Mouse (Mus musculus): ENCODE data around the gene Nceh1.

- no peak for TF ChIP-seq TCF12 (IDR thresholded peaks at IDR 0.05; ENCODE audit: insufficient read depth, poor library complexity, severe bottlenecking)
- TF ChIP-seq MYOD1 (IDR thresholded peaks at IDR 0.05; ENCODE audit: control insufficient read depth in 1 of 3, insufficient read length in 2 of 3, low read depth in 2 of 3) = no peak
- TF ChIP-seq SRF (IDR thresholded peaks at IDR 0.05; ENCODE audit: control insufficient read depth, insufficient read length, low read depth) = no peak
- no peak for TF ChIP-seq USF1 (IDR thresholded peaks at IDR 0.05; ENCODE audit: low read depth)
- TF ChIP-seq POLR2A (IDR thresholded peaks at IDR 0.05; ENCODE audit: insufficient read length, low read depth) = no peak
- TF ChIP-seq REST (IDR thresholded peaks at IDR 0.05; ENCODE audit: insufficient read depth, insufficient read length) = no peak
These were observed 39.3 kb downstream of the Nceh1 start for GRCm38 (mm10) chr3:27222052-27222451.

Measured in myocyte (in vitro differentiated cells).